Mouse (Mus musculus): Measurements from ENCODE around the gene Abi1. TPM values are rescaled to one million over a fixed set of nuclear protein-coding genes. Genes with fewer than 3 reads are reported as not detected.
"Not testable (repeated sequence)": the region's sequence is repeated elsewhere in the genome, so short reads cannot be mapped to it uniquely, and the experiment has no call there.

Gene Abi1
- polyA plus RNA-seq, 1 experiment from 2014 or later, result 41.7 TPM

GRCm38 (mm10) chr2:22955914-22956313 lies 84.1 kb downstream of the Abi1 start:
- H3K4me1 ChIP-seq, result no peaks in the 10 kb centered on the region
- no peak overlapping the region for H3K9ac ChIP-seq
- no peak overlapping the region for H3K4me2 ChIP-seq
- H3K27me3 ChIP-seq, result no peaks in the 10 kb centered on the region
- peaks cover 16% of the 10 kb centered on the region; the same call in 1 of the 2 replicates for H3K36me3 ChIP-seq
- no peaks in the 10 kb centered on the region for H3K9me3 ChIP-seq
- H3K27ac ChIP-seq, result no peak overlapping the region
- 92% methylated on average over 5 of the region's 5 CpGs for WGBS
- no peak for ATAC-seq (ENCODE audit: insufficient number of reproducible peaks, insufficient read depth, low FRiP score, low TSS enrichment, low read depth)
- no peak overlapping the region for H3K4me3 ChIP-seq

GRCm38 (mm10) chr2:22954278-22954677 lies 85.8 kb downstream of the Abi1 start:
- H3K4me1 ChIP-seq, result no peaks in the 10 kb centered on the region
- no peak overlapping the region for H3K27ac ChIP-seq
- H3K9ac ChIP-seq, result no peak overlapping the region
- no peaks in the 10 kb centered on the region for H3K9me3 ChIP-seq
- H3K36me3 ChIP-seq, result peaks cover 20% of the 10 kb centered on the region
- H3K4me2 ChIP-seq, result no peak overlapping the region
- no peak overlapping the region for H3K4me3 ChIP-seq
- no peak for ATAC-seq (ENCODE audit: insufficient number of reproducible peaks, insufficient read depth, low FRiP score, low TSS enrichment, low read depth)
- WGBS, result 90% methylated on average over 4 of the region's 4 CpGs
- H3K27me3 ChIP-seq, result no peaks in the 10 kb centered on the region

DNA sequence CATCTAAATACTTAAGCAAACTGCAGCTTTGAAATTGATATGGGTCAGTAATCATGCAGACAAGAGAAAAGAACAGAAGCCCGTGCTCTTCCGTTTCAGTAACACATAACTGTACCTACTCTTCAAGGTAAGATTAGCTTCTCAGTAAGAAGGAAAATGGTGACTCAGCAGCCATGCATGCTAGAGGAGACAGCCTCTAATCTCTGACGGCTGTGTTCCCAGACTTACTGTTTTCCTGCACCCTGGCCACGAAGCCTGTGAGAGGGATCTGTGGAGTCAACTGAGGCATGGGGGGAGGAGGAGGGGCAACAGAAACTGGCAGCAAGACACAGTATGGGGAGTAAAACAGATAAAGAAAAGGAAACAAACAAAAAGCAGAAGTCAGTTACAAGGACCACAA lies 90.1 kb downstream of the Abi1 start:
- H3K9ac ChIP-seq, result no peak overlapping the region
- no peak for ATAC-seq (ENCODE audit: insufficient number of reproducible peaks, insufficient read depth, low FRiP score, low TSS enrichment, low read depth)
- H3K4me1 ChIP-seq, result no peaks in the 10 kb centered on the region
- no peaks in the 10 kb centered on the region for H3K9me3 ChIP-seq
- no peak overlapping the region for H3K4me3 ChIP-seq
- H3K27ac ChIP-seq, result no peak overlapping the region
- peaks cover 8% of the 10 kb centered on the region; the same call in 1 of the 2 replicates for H3K36me3 ChIP-seq
- 57% methylated on average over 4 of the region's 4 CpGs for WGBS
- H3K4me2 ChIP-seq, result no peak overlapping the region
- no peaks in the 10 kb centered on the region for H3K27me3 ChIP-seq

DNA sequence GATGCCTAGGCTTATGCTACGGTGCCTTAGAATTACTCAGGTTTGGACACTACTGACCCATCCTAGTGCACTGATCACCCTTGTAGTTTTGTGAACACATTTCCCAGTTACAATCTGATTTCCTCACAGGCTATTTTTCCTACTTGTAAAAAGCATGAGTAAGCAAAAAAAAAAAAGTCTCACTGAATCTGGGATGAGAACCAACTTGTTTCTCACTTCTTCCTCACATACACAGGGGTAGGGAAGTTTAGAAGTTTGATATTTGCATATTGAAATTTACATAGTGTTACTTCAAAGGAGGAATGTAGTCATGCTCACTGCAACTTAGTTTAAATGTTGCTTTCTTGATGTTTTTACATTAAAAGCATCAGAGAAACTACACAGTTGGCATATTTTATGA lies 106.5 kb downstream of the Abi1 start:
- H3K4me3 ChIP-seq, result no peak overlapping the region
- no peak overlapping the region for H3K27ac ChIP-seq
- H3K36me3 ChIP-seq, result peaks cover 19% of the 10 kb centered on the region
- no peak overlapping the region for H3K4me2 ChIP-seq
- no peak overlapping the region for H3K9ac ChIP-seq
- no peaks in the 10 kb centered on the region for H3K27me3 ChIP-seq
- no peaks in the 10 kb centered on the region for H3K4me1 ChIP-seq
- no peak for ATAC-seq (ENCODE audit: insufficient number of reproducible peaks, insufficient read depth, low FRiP score, low TSS enrichment, low read depth)
- WGBS, result 83% methylated on average over 1 of the region's 1 CpGs
- H3K9me3 ChIP-seq, result no peaks in the 10 kb centered on the region

DNA sequence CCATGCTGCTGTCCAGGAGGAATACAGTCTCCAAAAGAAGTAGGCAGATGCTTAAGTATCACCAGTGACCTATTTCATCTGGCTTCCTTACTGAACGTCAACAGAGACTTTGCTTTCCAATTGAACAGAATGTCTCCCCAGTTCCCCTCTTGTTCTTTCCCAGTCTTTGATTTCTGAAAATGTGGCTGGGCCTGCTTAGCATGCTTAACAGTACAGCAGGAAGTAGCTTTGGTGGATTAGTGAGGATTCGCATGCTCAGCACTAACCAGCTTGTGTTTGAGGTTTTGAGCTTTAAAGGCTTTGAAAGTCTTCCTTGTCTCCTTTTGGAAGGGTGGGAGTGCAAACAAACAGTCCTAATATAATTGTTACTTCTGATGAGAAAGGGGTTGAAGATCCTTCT lies 111.8 kb downstream of the Abi1 start:
- Histone ChIP-seq H3K9ac (0 out of 2 replicates have a peak overlapping the region, but pooled peaks have one; percentile 16), H3K4me2 (no peak overlapping the region), H3K9me3 (no peaks in the 10 kb centered on the region), H3K27me3 (no peaks in the 10 kb centered on the region), H3K36me3 (peaks cover 13% of the 10 kb centered on the region), H3K27ac (peak overlapping the region; percentile 51; the same call in 1 of the 2 replicates), H3K4me1 (0 out of 2 replicates have a peak, but pooled peaks cover 4% of the 10 kb centered on the region), H3K4me3 (no peak overlapping the region)
- WGBS, result 41% methylated on average over 2 of the region's 2 CpGs
- no peak for ATAC-seq (ENCODE audit: insufficient number of reproducible peaks, insufficient read depth, low FRiP score, low TSS enrichment, low read depth)

DNA sequence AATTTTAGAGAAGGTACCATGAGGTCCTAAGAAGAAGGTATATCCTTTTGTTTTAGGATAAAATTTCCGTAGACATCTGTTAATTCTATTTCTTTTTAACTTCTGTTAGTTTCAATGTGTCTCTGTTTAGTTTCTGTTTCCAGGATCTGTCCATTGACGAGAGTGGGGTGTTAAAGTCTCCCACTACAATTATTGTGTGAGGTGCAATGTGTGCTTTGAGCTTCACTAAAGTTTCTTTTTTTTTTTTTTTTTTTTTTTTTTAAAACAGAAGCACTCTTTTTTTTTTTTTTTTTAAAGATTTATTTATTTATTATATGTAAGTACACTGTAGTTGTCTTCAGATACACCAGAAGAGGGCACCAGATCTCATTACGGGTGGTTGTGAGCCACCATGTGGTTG lies 114.1 kb downstream of the Abi1 start:
- not testable (repeated sequence) for H3K4me1 ChIP-seq; H3K36me3 ChIP-seq; H3K27ac ChIP-seq; H3K4me2 ChIP-seq; H3K9ac ChIP-seq; H3K4me3 ChIP-seq; ATAC-seq (ENCODE audit: insufficient number of reproducible peaks, insufficient read depth, low FRiP score, low TSS enrichment, low read depth); H3K27me3 ChIP-seq; H3K9me3 ChIP-seq
- 94% methylated on average over 2 of the region's 3 CpGs for WGBS

DNA sequence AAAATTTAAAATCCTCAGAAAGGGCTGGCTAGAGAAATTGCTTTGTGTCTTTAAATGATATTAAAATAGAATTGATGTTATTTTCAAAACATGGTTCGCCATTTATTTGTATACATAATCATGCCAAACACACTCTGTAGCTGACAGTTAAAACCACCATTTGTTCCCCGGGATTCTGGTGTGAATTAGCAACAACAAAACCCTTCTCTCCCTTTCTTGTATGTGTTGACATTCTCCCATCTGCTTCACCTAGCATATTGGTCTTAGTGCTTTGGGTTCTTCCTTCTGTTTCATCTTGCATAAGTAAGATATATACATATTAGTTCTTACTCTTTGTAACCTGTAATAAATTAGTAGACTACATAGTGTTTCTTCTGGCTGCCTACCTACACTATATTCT lies 121.4 kb downstream of the Abi1 start:
- no peak for ATAC-seq (ENCODE audit: insufficient number of reproducible peaks, insufficient read depth, low FRiP score, low TSS enrichment, low read depth)
- WGBS, result 85% methylated on average over 2 of the region's 2 CpGs
- H3K27ac ChIP-seq, result no peak overlapping the region
- no peak overlapping the region for H3K4me2 ChIP-seq
- no peaks in the 10 kb centered on the region for H3K9me3 ChIP-seq
- H3K4me1 ChIP-seq, result no peaks in the 10 kb centered on the region
- no peaks in the 10 kb centered on the region for H3K27me3 ChIP-seq
- no peak overlapping the region for H3K4me3 ChIP-seq
- H3K36me3 ChIP-seq, result peaks cover 25% of the 10 kb centered on the region
- no peak overlapping the region for H3K9ac ChIP-seq

GRCm38 (mm10) chr2:22914421-22914820 lies 125.6 kb downstream of the Abi1 start:
- Histone ChIP-seq H3K27ac (no peak overlapping the region), H3K4me2 (no peak overlapping the region), H3K36me3 (peaks cover 28% of the 10 kb centered on the region), H3K9ac (no peak overlapping the region), H3K4me3 (no peak overlapping the region), H3K27me3 (no peaks in the 10 kb centered on the region), H3K4me1 (no peaks in the 10 kb centered on the region), H3K9me3 (no peaks in the 10 kb centered on the region)
- WGBS, result 84% methylated on average over 3 of the region's 3 CpGs
- no peak for ATAC-seq (ENCODE audit: insufficient number of reproducible peaks, insufficient read depth, low FRiP score, low TSS enrichment, low read depth)

DNA sequence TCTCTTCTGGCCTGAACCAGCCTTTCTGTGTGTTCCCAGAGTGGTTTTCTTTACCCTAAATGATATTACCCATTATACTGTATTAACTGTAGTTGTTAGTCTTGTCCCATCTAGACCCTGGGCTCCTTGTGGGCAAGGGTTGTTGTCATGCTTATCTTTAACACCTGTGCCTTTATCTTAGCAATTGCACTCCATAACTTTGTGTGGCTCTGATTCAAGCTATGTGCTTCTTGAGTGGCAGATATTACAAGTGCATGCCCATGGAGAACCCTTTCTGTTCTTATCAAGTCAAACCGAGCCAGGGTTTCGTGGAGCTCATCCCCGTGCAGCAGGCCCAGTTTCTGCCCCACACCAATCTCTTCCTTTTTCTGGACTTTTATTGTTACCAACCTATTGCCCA lies 136.1 kb downstream of the Abi1 start:
- Histone ChIP-seq H3K9ac (no peak overlapping the region), H3K27ac (no peak overlapping the region), H3K4me2 (no peak overlapping the region), H3K36me3 (peaks cover 35% of the 10 kb centered on the region), H3K4me3 (no peak overlapping the region), H3K9me3 (no peaks in the 10 kb centered on the region), H3K4me1 (no peaks in the 10 kb centered on the region), H3K27me3 (no peaks in the 10 kb centered on the region)
- no peak for ATAC-seq (ENCODE audit: insufficient number of reproducible peaks, insufficient read depth, low FRiP score, low TSS enrichment, low read depth)
- 93% methylated on average over 3 of the region's 3 CpGs for WGBS

DNA sequence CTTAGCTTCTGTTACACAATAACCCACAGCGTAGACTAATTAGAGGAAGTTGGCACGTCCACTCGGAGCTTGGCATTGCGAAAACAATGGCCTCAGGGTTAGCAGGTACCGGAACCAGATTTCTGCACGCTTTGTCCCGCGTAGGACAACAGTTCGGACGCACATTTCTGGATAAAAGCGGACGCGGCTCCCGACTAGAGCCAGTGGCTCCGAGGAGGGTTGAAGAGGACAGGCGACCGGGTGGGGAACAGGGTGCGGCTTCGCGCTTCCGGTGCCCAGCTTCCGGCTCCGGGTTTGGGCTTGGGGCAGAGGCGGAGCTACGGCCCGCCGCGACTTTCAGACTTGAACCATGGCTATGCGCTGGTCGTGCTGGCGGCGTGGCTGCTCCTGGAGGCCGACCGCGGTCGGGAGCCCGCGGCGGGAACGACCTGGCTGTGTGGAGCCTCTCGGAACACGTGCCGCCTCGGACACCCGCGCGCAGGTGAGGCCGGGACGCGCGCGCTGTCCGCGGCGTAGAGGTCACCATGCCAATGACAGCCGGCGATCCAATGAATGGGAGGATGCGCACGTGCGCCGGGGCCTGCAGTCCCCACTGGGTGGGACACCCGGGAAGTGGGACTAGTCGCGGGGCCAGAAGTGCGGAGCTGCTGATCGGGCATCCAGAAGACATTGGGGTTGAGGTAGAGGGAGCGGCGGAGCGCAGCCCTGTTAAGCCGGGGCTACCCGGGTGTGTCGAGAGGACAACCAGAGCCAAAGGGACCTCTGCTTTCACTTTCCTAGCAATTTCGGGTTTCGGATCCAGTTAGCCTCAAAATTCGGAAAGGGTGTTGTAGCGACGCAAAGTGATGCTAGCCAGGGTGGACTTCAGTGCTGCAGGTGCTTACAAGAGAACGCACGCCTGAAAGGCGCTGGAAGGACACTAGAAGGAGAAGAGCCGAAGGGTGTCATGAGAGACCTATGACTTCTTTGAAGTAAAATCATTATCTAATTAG lies 144.5 kb downstream of the Abi1 start, which contains the start of gene Pdss1:
Gene Pdss1, plus strand, starts transcription at position 241 of the 992 bp plus-strand sequence.
- peak within 1 kb of the TSS; percentile 78 for H3K27ac ChIP-seq
- H3K4me2 ChIP-seq, result peak within 1 kb of the TSS; percentile 73
- H3K4me3 ChIP-seq, result peak within 1 kb of the TSS; percentile 87
- H3K4me1 ChIP-seq, result 0 out of 2 replicates have a peak, but pooled peaks cover 3% of the 10 kb centered on the region
- H3K36me3 ChIP-seq, result 0 out of 2 replicates have a peak, but pooled peaks cover 2% of the 10 kb centered on the region
- H3K9ac ChIP-seq, result peak within 1 kb of the TSS; percentile 85
- under 1% methylated on average over 81 of the region's 81 CpGs for WGBS
- peak; percentile 96 for ATAC-seq (ENCODE audit: insufficient number of reproducible peaks, insufficient read depth, low FRiP score, low TSS enrichment, low read depth)
- no peaks in the 10 kb centered on the region for H3K9me3 ChIP-seq
- H3K27me3 ChIP-seq, result no peaks in the 10 kb centered on the region

- WGBS, result 23% methylated on average over 9 of the region's 9 CpGs
- peak overlapping the region; percentile 78; the same call in 1 of the 2 replicates for H3K27ac ChIP-seq
- peak overlapping the region; percentile 87 for H3K4me3 ChIP-seq
- H3K36me3 ChIP-seq, result 0 out of 2 replicates have a peak, but pooled peaks cover 2% of the 10 kb centered on the region
- ATAC-seq (ENCODE audit: insufficient number of reproducible peaks, insufficient read depth, low FRiP score, low TSS enrichment, low read depth), result peak; percentile 2; the same call in 1 of the 2 replicates
- no peaks in the 10 kb centered on the region for H3K27me3 ChIP-seq
- H3K4me2 ChIP-seq, result peak overlapping the region; percentile 73
- no peaks in the 10 kb centered on the region for H3K9me3 ChIP-seq
- 0 out of 2 replicates have a peak, but pooled peaks cover 3% of the 10 kb centered on the region for H3K4me1 ChIP-seq
- peak overlapping the region; percentile 85 for H3K9ac ChIP-seq
Observed at GRCm38 (mm10) chr2:22894932-22895281, 145.1 kb downstream of the Abi1 start.
